Mouse (Mus musculus): ENCODE data around the gene Smoc1. TPM values are rescaled to one million over a fixed set of nuclear protein-coding genes. Genes with fewer than 3 reads are reported as not detected.

Smoc1 gene
- polyA plus RNA-seq, 1 experiment, result 51.5 TPM

GRCm38 (mm10) chr12:81225966-81226577 lies 199.5 kb downstream of the Smoc1 start:
- DNase-seq (ENCODE audit: low read depth), result no peak

GRCm38 (mm10) chr12:81226590-81226989 lies 200.0 kb downstream of the Smoc1 start:
- no peak for DNase-seq (ENCODE audit: low read depth)

GRCm38 (mm10) chr12:81227767-81228460 lies 201.3 kb downstream of the Smoc1 start:
- DNase-seq (ENCODE audit: low read depth), result no peak

- no peak for DNase-seq (ENCODE audit: low read depth)
Observed at GRCm38 (mm10) chr12:81233746-81234380, 207.3 kb downstream of the Smoc1 start.

GRCm38 (mm10) chr12:81235456-81236330 lies 209.1 kb downstream of the Smoc1 start:
- no peak for DNase-seq (ENCODE audit: low read depth)

Other genes with a start within 250 kb of the Smoc1 start
- gene Susd6, start 236.3 kb upstream of the Smoc1 start, polyA plus RNA-seq (2012; rRNA removed), result 44.7 and 50.9 TPM in 2 replicates
- 459 and 579 TPM in 2 replicates for gene Srsf5, start 81.3 kb upstream of the Smoc1 start, polyA plus RNA-seq (2012; rRNA removed)
- gene Slc10a1, start 58.1 kb upstream of the Smoc1 start, polyA plus RNA-seq (2012; rRNA removed), result 0.98 TPM in 1 of 2 replicates, not detected in the other